Mouse (Mus musculus) midbrain, embryonic 14.5 days (tissue): Measurements from ENCODE around the gene Xpo4. TPM values are rescaled to one million over a fixed set of nuclear protein-coding genes. Genes with fewer than 3 reads are reported as not detected.

ENCODE experiments used
- polyA plus RNA-seq: library from polyadenylated mRNA; unstranded; fragments of >200 nt; fragmentation: Nextera tagmentation; extraction: Ambion mirVana; gene quantifications from 2 replicates; pipeline ENCODE4 v1.2.1, GENCODE M21; 2014

Xpo4 gene
- polyA plus RNA-seq, 1 experiment from 2014 or later, result 18.7 TPM

Other genes with a start within 250 kb of the Xpo4 start
- 20.7 and 27.3 TPM in 2 replicates for gene Ift88, start 241.4 kb downstream of the Xpo4 start, polyA plus RNA-seq
- gene Il17d, start 140.7 kb downstream of the Xpo4 start, polyA plus RNA-seq, result 3.2 and 7.1 TPM in 2 replicates
- gene Eef1akmt1, start 93.8 kb downstream of the Xpo4 start, polyA plus RNA-seq, result 101 and 104 TPM in 2 replicates
- gene Gm49361, start 80.7 kb upstream of the Xpo4 start, polyA plus RNA-seq, result not detected in 2 replicates
- 5.4 and 7.1 TPM in 2 replicates for gene Lats2, start 93.0 kb upstream of the Xpo4 start, polyA plus RNA-seq
- gene Sap18, start 132.8 kb upstream of the Xpo4 start, polyA plus RNA-seq, result 35.6 and 47.9 TPM in 2 replicates
- 4.8 and 8.6 TPM in 2 replicates for gene Ska3, start 160.8 kb upstream of the Xpo4 start, polyA plus RNA-seq
- gene Mrpl57, start 160.8 kb upstream of the Xpo4 start, polyA plus RNA-seq, result 143 and 156 TPM in 2 replicates
- 37.5 and 43.2 TPM in 2 replicates for gene Zdhhc20, start 224.8 kb upstream of the Xpo4 start, polyA plus RNA-seq